Mouse (Mus musculus) heart, postnatal 0 days (tissue): Measurements from ENCODE around the gene Nup93.

ENCODE experiments used
- CTCF ChIP-seq: IDR thresholded peaks from 2 replicates; pipeline ENCODE4 v1.5.1; 2016; ENCODE audit warnings: antibody characterized with exemption, control low read depth, low read depth
- EP300 ChIP-seq: IDR thresholded peaks from 2 replicates; pipeline ENCODE4 v1.6.1; 2016; ENCODE audit warnings: antibody characterized with exemption, low read depth

GRCm38 (mm10) chr8:94348425-94348824, 134.1 kb downstream of the Nup93 start:
- TF ChIP-seq CTCF = no peak
- TF ChIP-seq EP300 = no peak
